Mouse (Mus musculus) left cerebral cortex, adult 2 months (tissue): ENCODE data around the gene Kcnj6. TPM values are rescaled to one million over a fixed set of nuclear protein-coding genes. Genes with fewer than 3 reads are reported as not detected.

ENCODE experiments used
- DNase-seq, 2 experiments: peaks; one replicate each; pipeline ENCODE4 v3.0.0; 2021 to 2022; ENCODE audit warnings: low spot score in 2 of 2, mixed read lengths in 1 of 2; ENCODE audit errors: extremely low spot score in 1 of 2
- H3K27ac ChIP-seq: fragments of 200-600 bp; 2 replicates; pipeline ENCODE4 v1.8.1; 2022
- H3K4me3 ChIP-seq: fragments of 200-600 bp; 2 replicates; pipeline ENCODE4 v1.8.1; 2022
- CTCF ChIP-seq: fragments of 200-600 bp; IDR thresholded peaks from 2 replicates; pipeline ENCODE4 v1.8.1; 2022; ENCODE audit warnings: antibody characterized with exemption, mild to moderate bottlenecking, moderate library complexity
- intact Hi-C: fragments of 180-260 bp; cut with DNase I; formaldehyde crosslinking; loops from one replicate; pipeline ENCODE4 v1.15.1; 2025
- total RNA-seq, 2 experiments: library from RNA; stranded (reverse); gene quantifications; 2 replicates each; pipeline ENCODE4 v1.2.3; 2021

The Kcnj6 gene
- total RNA-seq, 2 experiments from 2014 or later: 93.5 to 98.3 TPM

DNA sequence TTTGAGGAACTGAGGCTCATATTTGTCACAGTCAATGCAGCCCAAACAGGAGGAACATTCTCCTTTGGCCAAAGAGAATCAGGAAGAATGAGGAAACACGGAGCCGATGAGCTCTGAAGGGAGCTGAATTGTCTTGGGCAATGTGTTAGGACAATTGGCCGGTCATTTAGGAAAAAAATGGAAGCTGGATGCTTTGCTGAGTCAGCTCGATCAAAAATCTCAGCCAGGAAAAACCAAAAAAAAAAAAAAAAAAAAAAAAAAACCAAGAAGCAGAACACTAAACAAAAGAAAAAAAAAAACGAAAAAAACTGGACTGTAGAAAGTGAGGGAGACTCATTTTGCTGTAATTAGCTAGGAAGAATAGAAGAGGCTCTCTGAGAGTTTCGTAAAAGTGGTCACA is 200.1 kb downstream of the Kcnj6 start:
- intact Hi-C loops: no loop called here
- Histone ChIP-seq H3K4me3 (no peak overlapping the region), H3K27ac (no peak overlapping the region)
- no peak for DNase-seq
- TF ChIP-seq CTCF: no peak

DNA sequence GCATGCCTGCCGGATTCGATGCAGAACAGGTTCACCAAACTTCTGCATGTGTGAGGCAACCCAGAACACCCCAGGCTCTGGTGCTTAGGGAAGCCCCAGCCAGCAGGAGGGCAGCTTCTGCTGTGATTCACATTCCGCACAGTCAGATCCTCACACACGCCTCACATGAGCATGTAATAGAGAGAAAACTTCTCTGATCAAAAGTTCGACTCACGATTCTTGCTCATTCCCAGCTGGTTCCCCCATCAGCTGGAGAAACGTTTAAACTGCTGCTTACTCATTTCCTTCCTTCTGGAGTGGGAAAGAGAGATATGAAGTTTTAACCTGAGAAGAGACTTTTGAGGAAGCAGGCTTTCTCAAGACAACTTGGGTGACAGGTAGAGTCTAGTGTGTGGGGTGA is 204.5 kb downstream of the Kcnj6 start:
- no peak for TF ChIP-seq CTCF
- Histone ChIP-seq H3K4me3 (no peak overlapping the region), H3K27ac (peak overlapping the region; percentile 19)
- intact Hi-C loops: no loop called here
- no peak for DNase-seq

DNA sequence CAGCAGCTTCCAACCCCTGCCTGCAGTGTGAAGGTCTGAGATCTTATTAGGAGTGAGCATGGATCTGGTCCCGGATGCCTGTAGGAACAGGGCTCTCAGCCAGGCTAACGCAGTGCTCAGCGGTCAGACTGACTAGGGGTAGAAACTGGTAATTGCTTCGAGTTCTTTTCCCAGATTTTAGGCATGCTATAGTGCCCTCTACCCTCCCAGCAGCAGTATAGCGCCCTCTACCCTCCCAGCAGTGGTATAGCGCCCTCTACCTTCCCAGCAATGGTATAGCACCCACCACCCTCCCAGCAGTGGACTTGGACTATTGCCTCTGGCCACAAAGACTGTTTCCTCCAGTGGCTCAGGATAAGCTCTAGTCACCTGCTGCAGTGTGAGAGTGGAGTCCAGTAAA is 207.5 kb downstream of the Kcnj6 start:
- Histone ChIP-seq H3K4me3 (no peak overlapping the region), H3K27ac (no peak overlapping the region)
- intact Hi-C loops: loop anchor here (2.0 to 5.0 kb wide), 2 partner anchors 407 to 555 kb away; no protein-coding TSS in a partner anchor
- DNase-seq: no peak
- TF ChIP-seq CTCF: peak; percentile 77

DNA sequence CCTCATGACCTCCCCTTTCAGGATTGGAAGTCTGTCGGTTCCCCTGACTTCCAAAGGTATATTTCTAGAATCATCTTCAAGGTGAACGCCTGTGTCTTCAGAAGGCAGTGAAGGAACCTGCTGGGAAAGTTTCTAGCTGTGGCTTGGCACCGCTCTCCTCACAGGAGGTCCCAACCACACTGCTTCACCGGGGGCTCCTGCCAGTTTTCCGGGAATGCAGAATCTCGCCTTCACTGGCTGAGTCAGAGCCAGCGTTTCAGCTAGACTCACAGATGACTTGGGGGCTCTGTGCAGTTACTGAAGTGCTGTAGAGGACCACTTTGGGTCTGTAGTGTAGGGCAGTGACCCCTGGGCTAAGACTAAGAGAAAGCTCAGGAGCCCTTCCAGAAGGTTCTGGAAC is 208.8 kb downstream of the Kcnj6 start:
- Histone ChIP-seq H3K4me3 (no peak overlapping the region), H3K27ac (no peak overlapping the region)
- no peak for DNase-seq
- intact Hi-C loops: loop anchor here (1.0 to 5.0 kb wide), 3 partner anchors 209 to 556 kb away; partner anchors contain the start of gene Kcnj6
- TF ChIP-seq CTCF: no peak

DNA sequence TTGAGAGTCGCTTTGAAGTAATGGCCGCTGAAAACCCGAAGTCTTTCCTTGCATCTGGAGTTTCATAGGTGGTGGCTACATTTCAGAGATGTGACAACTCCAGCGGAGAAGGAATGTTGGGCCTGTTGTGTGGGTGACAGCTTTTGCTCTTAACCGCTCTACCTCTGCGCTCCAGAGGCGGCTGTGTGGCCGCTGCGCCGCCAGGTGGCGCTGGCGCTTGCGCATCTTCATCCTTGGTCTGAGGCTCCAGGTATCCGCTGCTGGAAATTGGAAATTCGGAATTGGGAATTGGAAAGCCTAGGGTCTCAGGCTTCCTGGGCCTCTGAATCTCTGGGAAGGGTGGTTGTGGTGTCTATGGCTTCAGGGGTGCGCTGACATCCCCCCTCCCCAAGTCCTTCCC is 209.3 kb downstream of the Kcnj6 start:
- H3K4me3 ChIP-seq: no peak overlapping the region
- no peak overlapping the region for H3K27ac ChIP-seq
- peak; percentile 80 to 90 for DNase-seq
- intact Hi-C loops: loop anchor here (1.0 to 5.0 kb wide), 3 partner anchors 209 to 557 kb away; partner anchors contain the start of gene Kcnj6
- peak; percentile 98 for TF ChIP-seq CTCF

DNA sequence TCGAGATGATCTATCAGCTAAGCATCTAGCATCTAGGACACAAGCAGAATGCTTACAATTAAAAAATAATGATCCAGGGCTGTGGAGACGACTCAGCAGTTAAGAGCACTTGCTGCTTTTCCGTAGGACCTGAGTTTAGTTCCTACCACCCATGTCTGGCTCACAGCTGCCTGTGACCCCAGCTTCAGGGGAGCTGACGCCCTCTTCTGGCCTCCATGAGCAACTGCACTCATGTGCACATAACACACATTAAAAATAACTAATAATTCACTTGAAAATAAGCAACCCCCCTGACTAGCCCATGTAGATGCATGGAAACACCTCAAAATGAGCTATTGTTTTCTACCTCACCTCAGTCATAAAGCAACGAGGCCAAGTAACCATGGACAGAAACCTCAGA is 211.6 kb downstream of the Kcnj6 start:
- no peak overlapping the region for H3K27ac ChIP-seq
- DNase-seq: no peak
- peak; percentile 13; the same call in 1 of the 2 replicates for TF ChIP-seq CTCF
- intact Hi-C loops: loop anchor here (5.0 kb wide), 1 partner anchor 411 kb away; no protein-coding TSS in a partner anchor
- H3K4me3 ChIP-seq: no peak overlapping the region

DNA sequence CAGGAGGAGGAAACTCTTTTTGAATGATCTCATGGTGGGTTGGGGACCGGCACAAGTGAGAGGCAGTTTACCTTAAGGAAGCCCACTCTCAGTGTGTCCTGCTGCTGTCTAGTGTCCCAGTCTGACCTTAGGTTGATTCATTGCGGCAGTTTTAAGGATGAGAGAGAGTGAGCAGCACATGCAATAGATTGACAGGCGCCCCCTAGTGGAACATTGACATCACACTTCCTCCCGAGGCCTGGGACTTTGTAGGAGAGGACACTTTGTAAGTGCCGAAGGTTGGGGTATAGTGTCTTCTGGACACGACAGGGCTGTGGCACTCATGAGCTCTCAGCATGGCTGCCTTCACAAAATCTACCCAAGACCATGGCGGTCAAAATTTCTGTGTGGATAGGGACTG is 213.8 kb downstream of the Kcnj6 start:
- TF ChIP-seq CTCF: peak; percentile 47
- Histone ChIP-seq H3K27ac (peak overlapping the region; percentile 92; the same call in 1 of the 2 replicates), H3K4me3 (no peak overlapping the region)
- no peak for DNase-seq
- intact Hi-C loops: loop anchor here (2.0 kb wide), 1 partner anchor 39 kb away; no protein-coding TSS in a partner anchor

DNA sequence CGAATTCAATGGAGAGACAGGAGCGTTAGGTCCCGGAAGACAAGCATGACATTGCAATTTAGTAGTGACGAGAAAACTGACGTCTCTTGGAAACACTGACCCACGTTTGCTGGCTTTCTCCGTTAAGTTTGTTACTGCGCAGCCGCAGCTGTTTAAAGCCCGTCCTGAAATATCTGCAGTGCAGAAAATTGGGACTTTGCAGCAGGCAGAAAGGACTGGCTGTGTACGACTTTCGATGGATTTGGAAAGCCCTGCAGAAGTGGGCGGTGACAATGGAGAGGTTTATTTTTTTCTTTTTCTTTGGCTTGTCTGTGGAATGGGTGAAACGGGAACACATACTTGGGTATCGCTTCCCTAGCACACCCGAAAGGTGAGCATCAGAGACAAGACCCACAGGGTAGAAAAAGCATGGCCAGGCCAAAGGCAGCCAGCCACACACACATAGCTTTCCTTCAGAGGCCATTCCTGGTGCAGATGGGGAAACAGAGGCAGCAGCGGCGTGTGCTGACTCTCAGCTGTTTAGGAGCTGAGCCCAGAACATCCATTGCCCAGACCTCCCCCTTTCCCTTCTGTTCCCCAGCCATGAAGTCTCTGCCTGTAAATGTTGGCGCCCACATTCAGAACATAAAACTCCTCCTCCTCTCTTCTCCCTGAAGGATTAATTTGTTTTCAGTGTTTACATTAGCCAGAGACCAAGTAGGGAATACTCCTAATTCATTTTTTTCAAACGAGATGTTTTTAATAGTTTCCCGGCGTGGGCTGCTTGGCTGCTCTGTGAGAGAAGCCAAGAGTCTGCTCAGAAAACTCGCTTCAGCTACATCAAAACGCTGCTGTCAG is 215.2 kb downstream of the Kcnj6 start:
- TF ChIP-seq CTCF: no peak
- H3K4me3 ChIP-seq: peak overlapping the region; percentile 22; the same call in 1 of the 2 replicates
- H3K27ac ChIP-seq: peak overlapping the region; percentile 92
- intact Hi-C loops: loop anchor here (2.0 kb wide), 1 partner anchor 38 kb away; no protein-coding TSS in a partner anchor
- peak; percentile 35 to 50 for DNase-seq

DNA sequence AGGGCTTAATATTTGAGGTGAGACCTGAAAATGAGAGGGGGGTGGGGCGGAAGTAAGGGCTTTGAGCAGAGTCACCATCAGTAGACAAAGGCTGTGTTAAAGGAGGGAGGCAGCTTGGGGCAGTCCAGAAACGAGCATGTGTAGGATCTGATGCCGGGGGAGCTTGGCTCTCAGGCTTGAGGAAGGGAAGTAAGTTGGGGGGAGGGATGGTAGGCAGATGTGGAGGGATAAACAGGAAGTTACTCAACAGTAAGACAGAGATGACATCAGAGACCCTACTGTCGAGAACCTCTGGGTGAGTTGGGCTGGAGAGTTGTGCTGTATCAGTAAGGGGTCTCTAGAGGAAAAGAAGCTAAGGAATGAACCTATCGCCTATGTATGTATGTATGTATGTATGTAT is 223.6 kb downstream of the Kcnj6 start:
- DNase-seq: no peak
- no peak overlapping the region for H3K27ac ChIP-seq
- intact Hi-C loops: no loop called here
- no peak for TF ChIP-seq CTCF
- H3K4me3 ChIP-seq: no peak overlapping the region

DNA sequence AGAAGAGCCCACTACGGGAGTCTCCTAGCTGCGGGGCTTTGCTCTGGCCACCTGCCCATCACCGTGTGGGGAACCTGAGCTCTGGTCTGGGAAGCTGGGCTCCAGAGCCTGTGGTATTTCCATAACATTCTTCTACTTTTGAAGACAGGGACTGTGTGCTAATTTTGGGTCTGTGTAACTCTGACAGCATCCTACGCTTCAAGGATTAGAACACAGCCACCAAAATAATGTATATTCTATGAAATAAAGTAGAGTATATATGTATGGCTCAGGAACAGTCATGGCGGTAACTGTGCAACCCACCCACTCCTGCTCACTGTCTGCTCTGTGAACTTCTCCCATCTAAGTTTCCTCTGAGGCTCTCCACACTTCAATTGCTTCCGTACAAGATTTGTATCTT is 229.9 kb downstream of the Kcnj6 start:
- TF ChIP-seq CTCF: no peak
- Histone ChIP-seq H3K4me3 (no peak overlapping the region), H3K27ac (peak overlapping the region; percentile 51)
- intact Hi-C loops: no loop called here
- no peak for DNase-seq

DNA sequence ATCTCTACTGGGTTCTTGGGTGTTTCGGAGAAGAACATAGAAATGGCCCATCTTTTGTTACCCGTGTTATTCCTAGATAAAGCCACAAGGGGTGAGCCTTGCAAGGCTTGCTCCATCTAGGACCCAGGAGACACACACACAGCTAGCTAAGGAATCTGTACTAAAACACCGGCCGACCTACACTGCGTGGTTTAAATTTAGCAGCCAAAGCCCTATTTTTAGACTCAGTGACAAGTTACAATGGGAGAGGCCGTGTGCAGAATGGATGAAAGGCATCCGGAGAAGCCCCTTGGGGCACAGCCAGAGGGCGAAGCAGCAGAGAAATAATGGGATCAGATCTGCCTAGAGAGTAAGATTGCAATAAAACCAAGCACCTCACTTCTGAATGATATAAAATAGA is 232.4 kb downstream of the Kcnj6 start:
- intact Hi-C loops: no loop called here
- Histone ChIP-seq H3K27ac (no peak overlapping the region), H3K4me3 (no peak overlapping the region)
- peak; percentile 16 for TF ChIP-seq CTCF
- DNase-seq: no peak

DNA sequence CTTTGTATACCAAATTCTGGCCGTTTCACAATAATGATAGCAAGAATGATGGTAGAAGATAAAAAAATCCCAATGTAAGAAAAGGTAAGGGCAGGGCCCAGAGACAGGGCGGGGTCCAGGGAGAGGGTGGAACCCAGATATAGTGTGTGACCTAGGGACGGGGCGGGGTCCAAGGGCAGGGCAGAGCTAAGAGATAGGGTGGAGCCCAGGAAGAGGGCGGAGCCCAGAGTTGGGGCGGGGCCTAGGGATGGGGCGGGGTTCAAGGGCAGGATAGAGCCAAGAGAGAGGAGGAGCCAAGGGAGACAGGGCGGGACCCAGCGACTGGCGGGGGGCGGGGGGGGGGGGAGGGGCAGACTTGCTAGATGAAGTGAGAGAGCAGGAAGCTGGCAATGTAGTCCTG is 236.8 kb downstream of the Kcnj6 start:
- intact Hi-C loops: no loop called here
- H3K4me3 ChIP-seq: no peak overlapping the region
- DNase-seq: no peak

More for the DNA sequence above, 236.8 kb downstream of the Kcnj6 start:
- TF ChIP-seq CTCF: no peak
- H3K27ac ChIP-seq: no peak overlapping the region
